12 mouse cellular contexts compared by ENCODE assay signal in the genomic region with DNA sequence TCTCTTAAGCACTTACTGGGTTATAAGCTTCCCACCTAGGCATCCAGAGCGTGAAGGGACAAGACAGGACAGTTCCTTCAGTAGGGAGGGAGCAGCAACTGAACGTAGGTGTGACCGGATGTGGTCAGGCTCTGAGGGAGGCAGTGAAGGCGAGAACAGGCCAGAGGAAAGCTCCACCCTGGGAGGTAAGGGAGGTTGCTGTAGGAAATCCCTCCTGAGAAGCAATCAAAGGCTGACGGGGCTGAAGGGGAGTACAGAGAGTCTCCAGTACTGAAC. TPM values are rescaled to one million over a fixed set of nuclear protein-coding genes. Genes with fewer than 3 reads are reported as not detected.
DNase-seq lines count a peak whose midpoint lies in the region; ATAC-seq lines count a peak whose summit lies in the region.
"Had no signal": no experiment of that assay in that cellular context is flagged by ENCODE, and none has a peak within 500 bp of the region (broad histone marks: within the 10 kb centered on the region; RNA-seq: fewer than 3 reads in every experiment).

No protein-coding gene starts in this region.

- ATAC-seq in midbrain, embryonic 15.5 days (replicated peaks): no peak
- peak; percentile 75 for ATAC-seq in megakaryocyte, adult 5-6 weeks (ENCODE audit: poor library complexity, severe bottlenecking)
- ATAC-seq: forebrain, embryonic 13.5 days had no signal

- H3K36me3 ChIP-seq in midbrain, embryonic 10.5 days: no peaks in the 10 kb centered on the region
- no peaks in the 10 kb centered on the region for H3K36me3 ChIP-seq in midbrain, embryonic 15.5 days (replicated peaks)
- no peaks in the 10 kb centered on the region for H3K36me3 ChIP-seq in embryonic facial prominence, embryonic 10.5 days (replicated peaks)
- no peaks in the 10 kb centered on the region for H3K36me3 ChIP-seq in limb, embryonic 10.5 days

- H3K27me3 ChIP-seq in midbrain, embryonic 10.5 days (ENCODE audit: low read depth, poor library complexity, severe bottlenecking): peaks cover 9% of the 10 kb centered on the region
- H3K27me3 ChIP-seq in midbrain, embryonic 15.5 days (replicated peaks): no peaks in the 10 kb centered on the region
- no peaks in the 10 kb centered on the region for H3K27me3 ChIP-seq in embryonic facial prominence, embryonic 10.5 days (replicated peaks; ENCODE audit: low read depth, poor library complexity, severe bottlenecking)
- no peaks in the 10 kb centered on the region for H3K27me3 ChIP-seq in limb, embryonic 10.5 days (ENCODE audit: low read depth, poor library complexity, severe bottlenecking)
- H3K27me3 ChIP-seq: forebrain, embryonic 13.5 days had no signal

- 47% methylated on average over 5 of the region's 5 CpGs for WGBS in midbrain, embryonic 10.5 days
- 37% methylated on average over 5 of the region's 5 CpGs for WGBS in midbrain, embryonic 15.5 days
- 44% methylated on average over 5 of the region's 5 CpGs for WGBS in embryonic facial prominence, embryonic 10.5 days
- 28% methylated on average over 5 of the region's 5 CpGs for WGBS in limb, embryonic 10.5 days

- no peaks in the 10 kb centered on the region for H3K9me3 ChIP-seq in midbrain, embryonic 10.5 days (replicated peaks)
- no peaks in the 10 kb centered on the region for H3K9me3 ChIP-seq in midbrain, embryonic 15.5 days
- no peaks in the 10 kb centered on the region for H3K9me3 ChIP-seq in embryonic facial prominence, embryonic 10.5 days
- no peaks in the 10 kb centered on the region for H3K9me3 ChIP-seq in limb, embryonic 10.5 days (replicated peaks)
- H3K9me3 ChIP-seq: forebrain, embryonic 13.5 days had no signal

- 0 out of 2 replicates have a peak overlapping the region, but pooled peaks have one; percentile 4 for H3K4me3 ChIP-seq in midbrain, embryonic 10.5 days
- H3K4me3 ChIP-seq in midbrain, embryonic 15.5 days: no peak overlapping the region
- no peak overlapping the region for H3K4me3 ChIP-seq in embryonic facial prominence, embryonic 10.5 days
- H3K4me3 ChIP-seq in limb, embryonic 10.5 days: no peak overlapping the region
- H3K4me3 ChIP-seq: forebrain, embryonic 13.5 days had no signal

- H3K27ac ChIP-seq in midbrain, embryonic 10.5 days (replicated peaks): peak overlapping the region; percentile 34; the same call in 1 of the 2 replicates
- H3K27ac ChIP-seq in midbrain, embryonic 15.5 days: no peak overlapping the region
- H3K27ac ChIP-seq in embryonic facial prominence, embryonic 10.5 days (replicated peaks): peak overlapping the region; percentile 66
- peak overlapping the region; percentile 68; the same call in 1 of the 2 replicates for H3K27ac ChIP-seq in limb, embryonic 10.5 days
- H3K27ac ChIP-seq: forebrain, embryonic 13.5 days; kidney, postnatal 0 days had no signal

- H3K4me2 ChIP-seq in midbrain, embryonic 15.5 days: no peak overlapping the region
- H3K4me2 ChIP-seq: forebrain, embryonic 13.5 days had no signal

- peaks cover 38% of the 10 kb centered on the region for H3K4me1 ChIP-seq in midbrain, embryonic 10.5 days
- H3K4me1 ChIP-seq in midbrain, embryonic 15.5 days: peaks cover 20% of the 10 kb centered on the region
- H3K4me1 ChIP-seq in embryonic facial prominence, embryonic 10.5 days: peaks cover 34% of the 10 kb centered on the region
- H3K4me1 ChIP-seq in limb, embryonic 10.5 days: peaks cover 43% of the 10 kb centered on the region

- no peak overlapping the region for H3K9ac ChIP-seq in midbrain, embryonic 15.5 days
- H3K9ac ChIP-seq: forebrain, embryonic 13.5 days had no signal

- no peak for DNase-seq in midbrain, embryonic 10.5 days (ENCODE audit: low spot score)
- DNase-seq in embryonic facial prominence, embryonic 10.5 days (ENCODE audit: low spot score): no peak
- DNase-seq in limb, embryonic 10.5 days (ENCODE audit: low spot score): no peak
- no peak for DNase-seq in right cerebral cortex, adult 2 months (ENCODE audit: low spot score in 2 of 2)
- DNase-seq in retina, postnatal 1 day: no peak
- no peak for DNase-seq in right cerebral cortex, postnatal 36 days (ENCODE audit: low spot score in 2 of 2)
- DNase-seq: heart, postnatal 36 days; layer of hippocampus, postnatal 36 days had no signal

RNA-seq across cellular contexts. Expression of a gene that starts 12.8 kb away (rescaled TPM):
- polyA plus RNA-seq in midbrain, embryonic 10.5 days (2016; fragmentation: Nextera tagmentation; extraction: Ambion mirVana): 1,606 and 1,767 TPM in 2 replicates
- polyA plus RNA-seq in midbrain, embryonic 15.5 days (2015; fragmentation: Nextera tagmentation; extraction: Ambion mirVana): 1,095 and 1,182 TPM in 2 replicates
- polyA plus RNA-seq in embryonic facial prominence, embryonic 10.5 days (2016; fragmentation: Nextera tagmentation; extraction: Ambion mirVana): 1,787 and 1,839 TPM in 2 replicates
- 1,816 and 1,865 TPM in 2 replicates for polyA plus RNA-seq in limb, embryonic 10.5 days (2016; fragmentation: Nextera tagmentation; extraction: Ambion mirVana)
- 646 and 659 TPM in 2 replicates for total RNA-seq in megakaryocyte, adult 5-6 weeks (2015)
- 318 and 344 TPM in 2 replicates for total RNA-seq in megakaryocyte, adult 5-6 weeks (2017)

RNA-seq across cellular contexts. Expression of a gene that starts 13.4 kb away (rescaled TPM):
- 396 and 421 TPM in 2 replicates for polyA plus RNA-seq in midbrain, embryonic 10.5 days (2016; fragmentation: Nextera tagmentation; extraction: Ambion mirVana)
- 142 and 146 TPM in 2 replicates for polyA plus RNA-seq in midbrain, embryonic 15.5 days (2015; fragmentation: Nextera tagmentation; extraction: Ambion mirVana)
- 391 and 411 TPM in 2 replicates for polyA plus RNA-seq in embryonic facial prominence, embryonic 10.5 days (2016; fragmentation: Nextera tagmentation; extraction: Ambion mirVana)
- 444 and 468 TPM in 2 replicates for polyA plus RNA-seq in limb, embryonic 10.5 days (2016; fragmentation: Nextera tagmentation; extraction: Ambion mirVana)
- 79.1 and 98.4 TPM in 2 replicates for total RNA-seq in megakaryocyte, adult 5-6 weeks (2015)
- total RNA-seq in megakaryocyte, adult 5-6 weeks (2017): 126 and 130 TPM in 2 replicates

RNA-seq across cellular contexts. Expression of a gene that starts 27.4 kb away (rescaled TPM):
- 36.9 and 41.3 TPM in 2 replicates for polyA plus RNA-seq in midbrain, embryonic 10.5 days (2016; fragmentation: Nextera tagmentation; extraction: Ambion mirVana)
- polyA plus RNA-seq in midbrain, embryonic 15.5 days (2015; fragmentation: Nextera tagmentation; extraction: Ambion mirVana): 35.6 and 39.4 TPM in 2 replicates
- 34.8 and 38.0 TPM in 2 replicates for polyA plus RNA-seq in embryonic facial prominence, embryonic 10.5 days (2016; fragmentation: Nextera tagmentation; extraction: Ambion mirVana)
- 33.3 and 34.1 TPM in 2 replicates for polyA plus RNA-seq in limb, embryonic 10.5 days (2016; fragmentation: Nextera tagmentation; extraction: Ambion mirVana)
- 66.3 and 69.0 TPM in 2 replicates for total RNA-seq in megakaryocyte, adult 5-6 weeks (2015)
- total RNA-seq in megakaryocyte, adult 5-6 weeks (2017): 15.1 and 16.8 TPM in 2 replicates

RNA-seq across cellular contexts. Expression of a gene that starts 27.4 kb away (rescaled TPM):
- polyA plus RNA-seq in midbrain, embryonic 10.5 days (2016; fragmentation: Nextera tagmentation; extraction: Ambion mirVana): 56.4 and 60.8 TPM in 2 replicates
- 49.3 and 49.6 TPM in 2 replicates for polyA plus RNA-seq in midbrain, embryonic 15.5 days (2015; fragmentation: Nextera tagmentation; extraction: Ambion mirVana)
- 54.2 and 55.7 TPM in 2 replicates for polyA plus RNA-seq in embryonic facial prominence, embryonic 10.5 days (2016; fragmentation: Nextera tagmentation; extraction: Ambion mirVana)
- polyA plus RNA-seq in limb, embryonic 10.5 days (2016; fragmentation: Nextera tagmentation; extraction: Ambion mirVana): 55.0 and 60.0 TPM in 2 replicates
- total RNA-seq in megakaryocyte, adult 5-6 weeks (2015): 41.0 and 52.0 TPM in 2 replicates
- total RNA-seq in megakaryocyte, adult 5-6 weeks (2017): 15.9 and 18.8 TPM in 2 replicates

RNA-seq across cellular contexts. Expression of a gene that starts 34.1 kb away (rescaled TPM):
- polyA plus RNA-seq in midbrain, embryonic 10.5 days (2016; fragmentation: Nextera tagmentation; extraction: Ambion mirVana): 57.3 and 61.1 TPM in 2 replicates
- polyA plus RNA-seq in midbrain, embryonic 15.5 days (2015; fragmentation: Nextera tagmentation; extraction: Ambion mirVana): 57.0 and 57.2 TPM in 2 replicates
- polyA plus RNA-seq in embryonic facial prominence, embryonic 10.5 days (2016; fragmentation: Nextera tagmentation; extraction: Ambion mirVana): 52.2 and 55.9 TPM in 2 replicates
- 54.1 and 57.2 TPM in 2 replicates for polyA plus RNA-seq in limb, embryonic 10.5 days (2016; fragmentation: Nextera tagmentation; extraction: Ambion mirVana)
- 8.7 and 10.9 TPM in 2 replicates for total RNA-seq in megakaryocyte, adult 5-6 weeks (2015)
- 27.3 and 27.8 TPM in 2 replicates for total RNA-seq in megakaryocyte, adult 5-6 weeks (2017)
